Mouse (Mus musculus): ENCODE results near the gene Rtl6. TPM values are rescaled to one million over a fixed set of nuclear protein-coding genes. Genes with fewer than 3 reads are reported as not detected.

The Rtl6 gene
- total and polyA plus RNA-seq, 3 experiments = not detected

DNA sequence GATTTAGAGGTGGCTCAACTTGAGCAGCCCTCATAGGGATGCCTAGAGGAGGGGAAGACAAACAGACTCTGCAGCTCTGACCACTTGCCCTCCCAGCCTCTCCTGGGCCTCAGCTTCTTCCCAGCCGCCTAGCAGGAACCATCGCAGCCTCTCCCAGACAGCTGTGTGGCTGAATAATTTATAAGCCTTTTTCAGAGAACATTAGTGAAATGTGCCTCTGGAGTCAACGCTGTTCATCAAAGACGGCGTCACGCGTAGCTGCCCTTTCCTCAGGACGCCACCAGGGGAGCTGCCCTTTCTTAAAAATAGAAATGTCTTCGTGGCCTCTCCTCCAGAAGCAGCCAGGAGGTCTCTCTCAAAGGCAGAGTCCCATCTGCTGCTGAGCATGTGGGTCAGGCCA, 35.9 kb upstream of the Rtl6 start:
- H3K79me2 ChIP-seq (ENCODE audit: control insufficient read depth, insufficient read depth, low read length, poor library complexity) = no peaks in the 10 kb centered on the region
- no peak overlapping the region for H3K9ac ChIP-seq (ENCODE audit: control insufficient read depth, low read depth, low read length, poor library complexity, severe bottlenecking)
- no peaks in the 10 kb centered on the region for H3K4me1 ChIP-seq (ENCODE audit: control insufficient read depth in 1 of 2, insufficient read depth in 2 of 2, low read length in 2 of 2)
- no peak overlapping the region for H3K4me3 ChIP-seq (ENCODE audit: control insufficient read depth in 1 of 2, insufficient read depth in 1 of 2, low read depth in 2 of 2, low read length in 2 of 2)
- no peak overlapping the region for H3K27ac ChIP-seq (ENCODE audit: control insufficient read depth, low read depth, low read length)
- H3K27me3 ChIP-seq (ENCODE audit: control insufficient read depth in 1 of 2, insufficient read depth in 2 of 2, low read length in 2 of 2) = no peaks in the 10 kb centered on the region
- DNase-seq (ENCODE audit: low read depth, low spot score) = no peak
- TF ChIP-seq GABPA (IDR thresholded peaks at IDR 0.05; ENCODE audit: low read depth, low read length) = no peak
- TF ChIP-seq SMC3 (IDR thresholded peaks at IDR 0.05; ENCODE audit: low read depth, low read length) = no peak
- TF ChIP-seq CTCF (IDR thresholded peaks at IDR 0.05 in 2 of 3, conservative IDR thresholded peaks at IDR 0.05 in 1 of 3; ENCODE audit: control insufficient read depth in 1 of 3, insufficient read depth in 1 of 3, low read depth in 2 of 3, low read length in 3 of 3, poor library complexity in 1 of 3, severe bottlenecking in 1 of 3) = no peak
- TF ChIP-seq POLR2A (IDR thresholded peaks at IDR 0.05; ENCODE audit: control insufficient read depth in 1 of 2, insufficient read depth in 1 of 2, low read depth in 1 of 2, low read length in 2 of 2, poor library complexity in 1 of 2) = no peak
- no peak for TF ChIP-seq E2F4 (IDR thresholded peaks at IDR 0.05; ENCODE audit: borderline replicate concordance, low read depth, low read length)
- no peak for TF ChIP-seq TCF12 (IDR thresholded peaks at IDR 0.05; ENCODE audit: low read depth, low read length)
- no peak for TF ChIP-seq RAD21 (IDR thresholded peaks at IDR 0.05; ENCODE audit: low read depth, low read length)
- no peak for TF ChIP-seq MAFK (IDR thresholded peaks at IDR 0.05; ENCODE audit: borderline replicate concordance, low read depth, low read length)
- TF ChIP-seq RCOR1 (IDR thresholded peaks at IDR 0.05; ENCODE audit: low read depth, low read length) = no peak
- TF ChIP-seq NELFE (IDR thresholded peaks at IDR 0.05; ENCODE audit: low read depth, low read length) = no peak
- no peak for TF ChIP-seq CHD2 (IDR thresholded peaks at IDR 0.05; ENCODE audit: low read length)
- no peak for TF ChIP-seq EP300 (IDR thresholded peaks at IDR 0.05; ENCODE audit: low read depth in 1 of 2, low read length in 2 of 2)
- TF ChIP-seq HCFC1 (IDR thresholded peaks at IDR 0.05; ENCODE audit: low read depth, low read length) = no peak
- no peak for TF ChIP-seq MEF2A (IDR thresholded peaks at IDR 0.05; ENCODE audit: extremely low read depth, insufficient replicate concordance, low read depth, low read length, poor library complexity, severe bottlenecking)
- TF ChIP-seq BHLHE40 (IDR thresholded peaks at IDR 0.05; ENCODE audit: borderline replicate concordance, low read depth, low read length) = no peak
- TF ChIP-seq POLR2AphosphoS2 (IDR thresholded peaks at IDR 0.05; ENCODE audit: low read length) = no peak
- TF ChIP-seq ZKSCAN1 (IDR thresholded peaks at IDR 0.05; ENCODE audit: low read depth, low read length) = no peak
- no peak for TF ChIP-seq MAX (IDR thresholded peaks at IDR 0.05; ENCODE audit: low read length)
- TF ChIP-seq USF2 (IDR thresholded peaks at IDR 0.05; ENCODE audit: borderline replicate concordance in 1 of 2, insufficient read depth in 1 of 2, low read depth in 1 of 2, low read length in 2 of 2) = no peak
- TF ChIP-seq ZMIZ1 (IDR thresholded peaks at IDR 0.05; ENCODE audit: low read depth, low read length) = no peak
- H3K36me3 ChIP-seq (ENCODE audit: control insufficient read depth in 1 of 2, insufficient read depth in 2 of 2, low read length in 2 of 2) = no peaks in the 10 kb centered on the region
- H3K9me3 ChIP-seq (replicated peaks; ENCODE audit: insufficient read depth, low read length) = no peaks in the 10 kb centered on the region

DNA sequence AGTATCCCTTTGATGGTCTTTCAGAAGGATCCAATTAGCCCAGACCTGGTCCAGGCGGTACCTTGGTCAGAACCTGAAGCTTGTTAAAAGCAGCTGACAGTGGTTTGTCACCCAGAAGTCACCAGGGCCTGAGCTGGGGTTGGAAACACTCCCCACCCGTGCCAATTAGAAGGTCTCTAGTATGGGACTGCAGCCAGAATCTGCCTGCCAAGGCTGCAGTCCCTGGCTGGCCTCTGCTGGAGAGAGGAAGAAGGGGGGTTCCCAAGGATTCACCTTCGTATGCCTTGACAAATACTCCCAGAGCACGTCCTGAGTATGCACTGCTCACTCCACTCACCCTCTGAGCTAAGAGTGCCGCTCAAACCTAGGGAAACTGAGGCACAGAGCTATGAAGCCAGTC, 34.6 kb upstream of the Rtl6 start:
- Histone ChIP-seq H3K79me2 (ENCODE audit: control insufficient read depth, insufficient read depth, low read length, poor library complexity) (no peaks in the 10 kb centered on the region), H3K9ac (ENCODE audit: control insufficient read depth, low read depth, low read length, poor library complexity, severe bottlenecking) (no peak overlapping the region), H3K4me1 (ENCODE audit: control insufficient read depth in 1 of 2, insufficient read depth in 2 of 2, low read length in 2 of 2) (no peaks in the 10 kb centered on the region), H3K4me3 (ENCODE audit: control insufficient read depth in 1 of 2, insufficient read depth in 1 of 2, low read depth in 2 of 2, low read length in 2 of 2) (no peak overlapping the region), H3K9me3 (replicated peaks; ENCODE audit: insufficient read depth, low read length) (no peaks in the 10 kb centered on the region), H3K27me3 (ENCODE audit: control insufficient read depth in 1 of 2, insufficient read depth in 2 of 2, low read length in 2 of 2) (no peaks in the 10 kb centered on the region), H3K27ac (ENCODE audit: control insufficient read depth, low read depth, low read length) (no peak overlapping the region), H3K36me3 (ENCODE audit: control insufficient read depth in 1 of 2, insufficient read depth in 2 of 2, low read length in 2 of 2) (no peaks in the 10 kb centered on the region)
- TF ChIP-seq RAD21 (IDR thresholded peaks at IDR 0.05; ENCODE audit: low read depth, low read length) (no peak), NRF1 (IDR thresholded peaks at IDR 0.05; ENCODE audit: insufficient read depth, low read depth, low read length, poor library complexity, severe bottlenecking) (no peak), CTCF (IDR thresholded peaks at IDR 0.05 in 2 of 3, conservative IDR thresholded peaks at IDR 0.05 in 1 of 3; ENCODE audit: control insufficient read depth in 1 of 3, insufficient read depth in 1 of 3, low read depth in 2 of 3, low read length in 3 of 3, poor library complexity in 1 of 3, severe bottlenecking in 1 of 3) (no peak), MAX (IDR thresholded peaks at IDR 0.05; ENCODE audit: low read length) (no peak)
- DNase-seq (ENCODE audit: low read depth, low spot score) = no peak
